Mouse (Mus musculus) heart, postnatal 0 days (tissue): ENCODE results near the gene Commd3.

Experiments used
- CTCF ChIP-seq: IDR thresholded peaks from 2 replicates; pipeline ENCODE4 v1.5.1; 2016; ENCODE audit warnings: antibody characterized with exemption, control low read depth, low read depth
- EP300 ChIP-seq: IDR thresholded peaks from 2 replicates; pipeline ENCODE4 v1.6.1; 2016; ENCODE audit warnings: antibody characterized with exemption, low read depth

GRCm38 (mm10) chr2:18697591-18698244, 25.5 kb downstream of the Commd3 start:
- no peak for TF ChIP-seq CTCF
- no peak for TF ChIP-seq EP300
